Mouse (Mus musculus) liver, postnatal 0 days (tissue): ENCODE results near the gene Ugt1a6a.
"Not testable (repeated sequence)": the region's sequence is repeated elsewhere in the genome, so short reads cannot be mapped to it uniquely, and the experiment has no call there.

Experiments used
- CTCF ChIP-seq: sonication (generic); IDR thresholded peaks from 2 replicates; pipeline ENCODE4 v1.5.1; 2016; ENCODE audit warnings: antibody characterized with exemption, low read depth
- EP300 ChIP-seq: IDR thresholded peaks from 2 replicates; pipeline ENCODE4 v1.6.1; 2016; ENCODE audit warnings: antibody characterized with exemption, low read depth, mild to moderate bottlenecking

- TF ChIP-seq CTCF, EP300: not testable (repeated sequence)
Observed at GRCm38 (mm10) chr1:88130223-88130622, 4.4 kb upstream of the Ugt1a6a start.
